Mouse (Mus musculus): ENCODE measurements around the gene Arl8b.
"Not testable (repeated sequence)": the region's sequence is repeated elsewhere in the genome, so short reads cannot be mapped to it uniquely, and the experiment has no call there.

Arl8b gene

DNA sequence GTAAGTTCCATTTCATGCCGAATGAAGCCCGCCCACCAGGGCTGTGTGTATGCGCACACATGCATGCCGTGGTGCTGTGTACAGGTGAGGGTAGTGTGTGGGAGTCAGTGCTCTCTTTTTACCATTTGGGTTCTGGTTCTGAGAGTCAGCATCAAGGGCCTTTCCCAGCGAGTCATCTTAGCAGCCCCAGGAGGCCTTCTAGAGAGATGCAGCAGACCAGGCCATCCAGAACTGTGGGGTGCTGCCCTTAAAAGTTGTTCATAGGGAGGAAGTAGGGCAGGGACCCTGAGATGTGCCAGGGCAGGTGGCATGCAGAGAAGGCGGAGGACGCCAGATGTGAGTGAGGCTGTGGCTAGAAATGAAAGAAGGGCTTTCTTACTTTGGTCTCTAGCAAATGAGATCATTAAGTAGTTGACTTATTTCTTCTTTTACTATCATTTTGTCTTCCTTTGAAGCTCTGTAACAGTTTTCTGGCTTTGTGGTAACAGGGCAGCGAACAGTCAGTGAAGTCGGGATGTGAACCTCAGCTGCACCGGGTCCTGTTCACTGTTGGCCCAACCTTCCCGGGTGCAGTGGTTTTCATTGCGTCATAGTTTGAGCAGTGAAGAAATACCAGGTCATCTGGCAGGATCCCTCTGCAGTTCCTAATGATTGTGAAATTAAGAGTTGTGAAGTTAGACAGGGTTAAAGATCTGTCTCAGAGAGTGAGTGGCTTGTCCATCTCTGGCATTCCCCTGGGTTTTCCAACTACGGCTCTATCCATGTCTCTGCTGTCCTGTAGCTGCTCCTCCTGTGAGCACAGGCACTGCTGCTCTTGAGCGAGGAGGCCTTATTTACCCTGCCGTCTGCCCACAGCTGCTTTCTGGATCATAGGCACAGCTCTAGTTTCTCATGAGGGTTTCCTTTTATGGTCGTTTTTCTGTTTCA lies 53.1 kb downstream of the Arl8b start:
- no peak for DNase-seq (ENCODE audit: low spot score)

DNA sequence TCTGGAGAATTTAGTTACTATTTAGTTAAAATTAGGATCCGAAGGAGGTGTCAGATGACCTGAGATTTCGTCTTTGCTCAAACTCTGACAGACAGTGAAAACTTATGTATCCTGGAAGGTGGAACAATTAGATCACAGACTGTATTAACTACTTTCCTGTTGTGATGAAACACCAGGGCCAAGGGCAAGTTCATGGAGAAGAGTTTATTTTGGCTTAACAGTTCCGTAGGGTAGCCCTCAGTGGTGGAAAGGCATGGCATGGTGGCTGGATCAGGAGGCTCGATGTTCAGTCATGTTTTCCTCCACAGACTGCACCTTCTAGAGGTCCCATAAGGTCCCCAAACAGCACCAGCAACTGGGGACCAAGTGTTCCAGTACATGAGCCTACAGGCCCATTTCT lies 54.2 kb downstream of the Arl8b start:
- no peak for DNase-seq (ENCODE audit: low spot score)

DNA sequence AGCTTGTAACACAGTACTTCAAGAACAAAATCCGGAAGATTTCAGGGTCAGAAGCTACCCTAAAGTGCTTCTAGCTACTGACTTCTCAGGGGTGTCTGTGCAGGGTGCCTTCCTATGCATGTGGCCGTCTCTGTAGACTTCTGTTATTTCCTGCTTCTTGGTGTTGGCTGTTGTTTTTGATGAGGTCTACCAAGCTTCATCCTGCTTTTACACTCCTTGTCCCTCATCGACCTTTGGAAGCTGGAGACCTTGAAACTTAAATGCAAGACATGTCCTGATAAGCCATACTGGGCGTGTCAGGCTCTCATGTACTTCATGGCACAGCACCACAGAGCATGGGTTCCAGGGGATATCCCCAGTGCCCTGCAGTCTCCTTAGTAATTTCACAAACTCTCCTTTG lies 55.1 kb downstream of the Arl8b start:
- DNase-seq (ENCODE audit: low spot score) = no peak

DNA sequence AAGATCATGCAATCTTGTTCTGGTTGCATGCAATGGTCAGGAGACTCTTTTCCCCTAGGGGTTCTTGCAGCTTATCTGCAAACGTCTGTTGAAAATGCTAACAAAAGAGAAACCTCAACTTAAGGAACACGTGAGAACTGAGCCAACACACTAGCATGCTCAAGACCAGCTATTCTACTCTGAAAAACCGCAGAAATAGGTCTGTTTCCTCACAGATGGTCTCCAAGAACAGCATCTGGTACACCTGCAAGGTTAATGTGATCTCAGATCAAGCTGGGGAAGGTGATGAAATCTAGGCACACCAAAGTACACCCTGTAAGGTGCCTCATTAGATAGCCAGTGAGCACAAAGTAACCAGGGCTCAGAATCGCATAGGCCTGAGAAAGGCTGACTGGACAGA lies 56.5 kb downstream of the Arl8b start:
- no peak for DNase-seq (ENCODE audit: low spot score)

DNA sequence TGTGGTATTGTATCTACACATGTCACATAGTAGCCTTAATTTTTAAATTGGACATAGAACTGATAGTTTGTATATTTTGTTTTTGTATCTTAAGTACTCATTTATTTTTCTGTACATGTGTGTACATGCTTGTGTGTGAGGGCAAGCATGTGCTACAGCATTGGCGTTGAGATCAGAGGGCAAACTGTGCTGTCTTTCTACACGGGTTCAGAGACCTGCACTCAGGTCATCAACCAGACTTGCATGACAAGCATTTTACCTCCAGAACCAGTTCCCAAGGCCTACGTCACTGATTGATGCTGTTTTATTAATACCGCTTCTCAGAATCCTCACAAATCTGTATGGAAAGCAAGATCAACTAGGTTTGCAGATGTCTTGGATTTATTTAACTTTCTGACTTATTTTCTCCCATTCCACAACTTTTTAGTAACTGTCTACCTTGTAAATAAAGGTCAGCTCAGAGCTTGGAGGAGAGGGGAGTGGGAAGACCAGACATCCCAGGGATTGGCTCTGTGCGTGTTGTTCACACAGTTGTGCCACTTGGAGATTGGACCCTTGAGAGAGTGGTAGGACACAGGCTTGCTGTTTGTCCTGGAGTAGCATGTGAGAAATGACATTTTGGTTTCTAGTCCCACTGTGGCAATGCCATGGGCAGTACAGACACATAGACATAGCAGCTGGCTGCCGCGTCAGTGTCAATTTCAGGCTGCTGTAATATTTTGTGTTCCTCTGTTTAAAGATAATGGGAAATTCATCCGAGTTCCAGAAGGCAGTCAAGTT lies 58.2 kb downstream of the Arl8b start:
- no peak for DNase-seq (ENCODE audit: low spot score)

DNA sequence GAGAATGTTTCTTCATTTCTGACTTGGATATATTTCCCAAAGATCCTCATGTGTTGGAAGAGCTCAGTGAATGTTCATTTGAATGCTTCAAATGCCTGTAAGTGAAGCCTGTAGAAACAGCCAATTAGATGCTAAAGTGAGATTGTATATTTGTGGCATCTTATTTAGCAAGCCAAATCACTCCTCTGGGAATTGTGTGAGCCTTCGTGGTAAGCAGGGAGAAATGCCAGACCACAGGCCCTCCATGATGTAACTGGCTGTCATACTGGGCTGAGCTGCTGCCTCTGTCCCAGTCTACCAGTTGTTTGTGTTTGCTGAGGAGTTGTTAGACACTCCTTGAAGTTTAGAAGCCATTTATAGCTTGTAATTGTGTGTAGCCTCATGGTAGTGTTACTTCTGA lies 60.8 kb downstream of the Arl8b start:
- no peak for DNase-seq (ENCODE audit: low spot score)

DNA sequence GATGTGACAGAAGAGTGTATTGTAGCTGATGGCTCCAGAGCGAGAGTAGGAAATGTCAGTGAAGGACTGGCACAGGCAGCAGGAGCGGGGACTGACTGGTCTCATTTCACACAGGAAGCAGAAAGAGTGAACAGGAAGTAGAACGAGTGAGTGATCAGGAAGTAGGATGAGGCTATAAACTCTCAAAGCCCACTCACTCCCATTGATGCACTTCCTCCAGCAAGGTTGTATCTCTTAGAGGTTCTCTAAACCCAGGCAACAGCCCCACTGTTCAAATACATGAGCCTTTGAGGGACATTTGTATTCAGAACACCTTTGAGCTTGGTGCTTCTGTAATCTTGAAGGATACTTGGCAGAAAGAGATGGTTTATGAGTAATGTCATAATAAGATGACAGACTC lies 61.2 kb downstream of the Arl8b start:
- DNase-seq (ENCODE audit: low spot score) = no peak

DNA sequence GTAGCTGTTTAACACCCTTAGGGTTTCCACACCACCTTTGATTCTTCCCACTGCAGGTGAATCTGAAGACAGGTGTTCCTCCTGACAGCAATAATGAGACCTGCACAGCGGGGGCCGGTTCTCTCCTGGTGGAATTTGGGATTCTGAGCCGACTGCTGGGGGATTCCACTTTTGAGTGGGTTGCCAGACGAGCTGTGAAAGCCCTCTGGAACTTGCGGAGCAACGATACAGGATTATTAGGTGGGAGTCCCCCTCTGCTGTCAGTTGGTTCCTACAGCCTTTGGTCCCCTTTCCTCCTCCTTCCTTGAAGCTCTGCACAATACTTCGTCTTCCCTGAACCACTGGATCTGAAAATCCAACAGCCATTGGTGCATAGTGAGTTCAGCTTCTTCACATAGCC lies 61.9 kb downstream of the Arl8b start:
- DNase-seq (ENCODE audit: low spot score) = no peak

DNA sequence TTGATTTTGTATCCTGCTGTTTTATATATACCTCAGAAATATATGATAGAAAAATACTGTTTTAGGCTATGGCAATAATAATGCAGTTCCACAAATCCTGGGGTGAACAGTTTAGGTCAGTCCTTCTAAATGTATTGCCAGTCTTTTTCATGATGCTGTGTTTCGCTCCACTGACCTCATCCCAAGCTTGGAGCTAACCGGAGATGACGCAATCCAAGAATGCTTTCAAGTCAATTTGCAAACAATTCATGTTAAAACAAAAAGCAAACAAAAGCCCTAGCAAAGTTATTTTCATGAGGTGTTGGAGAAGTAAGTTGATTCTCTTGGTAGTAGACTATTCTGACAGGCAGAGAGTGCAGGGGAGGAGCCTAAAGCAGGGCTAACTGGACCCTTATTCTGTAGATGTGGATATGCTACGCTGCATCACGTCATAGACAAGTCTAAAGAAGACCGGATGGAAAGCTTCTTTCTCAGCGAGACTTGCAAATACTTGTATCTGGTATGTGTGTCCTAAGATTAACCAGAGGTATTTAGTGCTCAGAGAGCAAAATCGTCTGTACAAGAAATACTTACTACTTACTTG lies 69.3 kb downstream of the Arl8b start:
- DNase-seq (ENCODE audit: low spot score) = no peak

DNA sequence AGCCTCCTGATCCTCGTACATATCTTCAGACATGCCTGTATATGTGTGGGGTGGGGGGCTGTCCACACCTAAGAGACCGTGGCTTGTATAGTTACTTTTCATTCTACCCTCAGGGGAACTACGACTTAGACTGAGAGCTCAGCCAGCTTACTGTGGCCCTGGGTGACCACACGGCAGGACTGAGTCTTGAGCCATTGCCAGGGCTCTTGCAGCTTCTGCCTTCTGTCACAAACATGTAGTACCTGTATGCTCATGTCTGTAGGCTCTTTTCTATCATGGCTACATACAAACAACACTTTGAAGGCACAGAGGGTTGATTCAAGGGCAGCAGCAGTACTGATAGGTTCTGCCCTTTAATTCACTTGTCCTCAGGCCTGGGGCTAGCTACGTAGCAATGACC lies 70.1 kb downstream of the Arl8b start:
- no peak for DNase-seq (ENCODE audit: low spot score)

DNA sequence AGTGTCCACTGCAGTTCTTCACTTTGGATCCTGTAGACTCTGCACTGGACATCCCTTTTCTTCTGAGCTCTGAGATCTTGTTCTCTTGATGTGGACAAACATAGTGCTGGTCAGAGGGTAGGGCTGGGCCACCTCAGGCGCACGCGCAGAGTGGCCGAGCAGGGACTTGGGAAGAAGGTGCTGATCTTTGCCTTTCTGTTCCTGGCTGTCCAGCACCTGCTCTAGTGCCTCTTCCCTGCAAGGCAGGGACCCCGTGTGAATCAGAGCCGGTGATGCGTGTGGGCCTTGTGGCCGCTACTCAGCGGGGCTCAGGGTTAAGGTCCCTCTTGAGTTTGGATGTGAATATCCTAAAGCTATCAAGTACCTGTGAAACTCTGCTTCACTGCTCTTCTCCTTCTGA lies 75.7 kb downstream of the Arl8b start:
- DNase-seq (ENCODE audit: low spot score) = no peak

DNA sequence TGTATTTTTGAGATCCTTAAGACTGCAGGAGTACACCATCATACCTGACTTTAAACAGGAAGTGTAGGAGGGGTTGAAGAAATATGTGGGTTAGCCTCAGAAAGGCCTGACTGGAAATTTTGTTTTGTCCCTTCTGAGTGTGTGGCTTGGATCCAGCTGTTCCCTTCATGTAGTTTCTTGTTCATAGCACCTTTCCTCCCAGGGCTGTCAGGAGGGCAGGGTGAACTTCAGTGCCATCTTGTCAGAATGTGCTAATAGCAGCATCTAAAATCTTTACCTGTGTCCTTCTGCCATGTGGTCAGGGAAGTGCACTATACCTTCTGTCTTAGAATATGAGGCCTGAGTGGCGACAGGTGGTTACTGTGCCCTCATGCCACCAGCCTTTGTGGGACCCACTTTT lies 78.3 kb downstream of the Arl8b start:
- DNase-seq (ENCODE audit: low spot score) = no peak

DNA sequence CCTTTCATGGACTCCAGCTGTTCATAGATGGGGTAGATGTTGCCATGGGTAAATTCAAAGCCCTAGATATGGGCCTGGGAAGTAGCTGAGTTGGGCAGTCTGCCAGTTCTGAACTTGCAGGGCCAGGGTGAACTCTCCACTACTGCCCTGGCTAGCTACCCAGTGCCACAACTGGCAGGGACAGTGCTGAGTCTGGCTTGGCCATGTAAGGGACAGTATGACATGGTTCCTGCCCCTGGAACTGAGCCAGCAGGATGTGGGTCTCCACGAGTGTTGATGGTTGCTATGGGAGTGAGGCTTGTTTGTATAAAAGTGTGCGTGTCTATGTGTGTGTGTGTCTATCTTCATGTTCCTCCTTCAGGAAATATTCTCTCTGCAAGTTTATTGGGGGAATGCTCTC lies 79.6 kb downstream of the Arl8b start:
- DNase-seq (ENCODE audit: low spot score) = no peak

DNA sequence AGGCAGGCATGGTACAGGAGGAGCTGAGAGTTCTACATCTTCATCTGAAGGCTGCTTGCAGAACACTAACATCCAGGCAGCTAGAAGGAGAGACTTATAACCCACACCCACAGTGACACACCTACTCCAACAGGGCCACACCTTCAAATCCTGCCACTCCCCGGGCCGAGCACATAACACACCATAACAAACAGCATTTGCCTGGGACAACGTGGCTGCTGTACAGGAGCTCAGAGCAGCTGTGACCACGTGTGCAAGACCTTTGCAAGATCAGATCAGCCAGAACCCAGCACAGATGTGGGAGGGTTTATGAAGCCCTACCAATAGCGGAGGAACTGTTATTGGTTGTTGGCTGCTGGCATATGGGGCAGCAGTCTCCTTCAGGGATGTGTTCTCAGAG lies 83.4 kb downstream of the Arl8b start:
- no peak for DNase-seq (ENCODE audit: low spot score)

DNA sequence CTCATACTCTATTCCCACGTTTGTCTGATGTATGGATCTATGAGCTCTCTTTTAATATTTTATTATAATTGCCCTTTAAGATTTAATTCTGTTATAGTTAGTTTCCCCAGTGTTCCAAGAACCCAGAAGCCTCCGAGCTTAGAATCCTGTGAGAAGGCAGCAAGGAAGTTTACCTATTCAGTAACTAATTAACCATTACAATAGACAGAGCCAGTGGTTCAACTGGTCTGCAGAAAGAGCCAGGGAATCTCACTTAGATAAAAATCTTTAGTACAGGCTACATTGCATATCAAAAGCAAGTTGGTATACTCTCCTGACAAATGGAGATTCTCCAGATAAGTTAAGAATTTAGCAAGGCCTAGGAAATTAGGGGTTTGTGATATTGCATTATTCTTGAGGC lies 86.1 kb downstream of the Arl8b start:
- DNase-seq (ENCODE audit: low spot score) = not testable (repeated sequence)

DNA sequence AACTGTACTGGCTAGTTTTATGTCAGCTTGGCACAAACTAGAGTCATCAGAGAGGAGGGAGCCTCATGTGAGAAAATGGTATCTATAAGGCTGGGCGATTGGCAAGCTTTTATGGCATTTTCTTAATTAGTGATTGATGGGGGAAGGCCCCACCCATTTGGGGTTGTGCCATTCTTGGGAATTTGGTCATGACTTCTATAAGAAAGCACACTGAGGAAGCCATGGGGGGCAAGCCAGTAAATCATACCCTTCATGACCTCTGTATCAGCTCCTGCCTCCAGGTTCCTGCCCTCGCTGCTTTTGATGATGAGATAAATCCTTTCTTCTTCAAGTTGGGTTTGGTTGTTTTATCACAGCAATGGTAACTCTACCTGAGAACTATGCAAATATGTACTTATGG lies 87.5 kb downstream of the Arl8b start:
- no peak for DNase-seq (ENCODE audit: low spot score)

DNA sequence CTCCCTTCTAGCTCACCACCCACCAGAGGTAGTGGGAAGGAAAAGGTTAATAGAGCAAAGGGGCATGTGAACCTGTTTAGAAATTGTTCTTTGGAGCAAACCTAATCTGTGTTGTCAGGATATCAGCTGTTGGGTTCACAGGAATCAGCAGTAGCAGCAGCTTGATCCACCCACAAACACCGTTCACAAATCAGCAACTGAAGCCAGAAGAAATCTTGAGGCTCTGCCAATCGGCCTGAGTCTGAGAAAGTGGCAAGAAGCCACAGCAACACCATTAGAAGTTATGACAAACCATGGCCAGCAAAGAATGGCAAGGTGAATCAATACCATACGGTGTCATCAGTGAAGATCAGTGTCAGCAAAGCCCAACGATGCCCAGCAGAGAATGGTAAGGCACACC lies 88.4 kb downstream of the Arl8b start:
- DNase-seq (ENCODE audit: low spot score) = no peak
